Mouse (Mus musculus) embryonic facial prominence, embryonic 13.5 days (tissue): ENCODE measurements around the gene Irf2. TPM values are rescaled to one million over a fixed set of nuclear protein-coding genes. Genes with fewer than 3 reads are reported as not detected.

Source experiments
- ATAC-seq: fragments of 200-750 bp; cut with Nextera tagmentation; 2 replicates; pipeline ENCODE4 v1.8.0; 2017; ENCODE audit warnings: low read depth; ENCODE audit not compliant: insufficient number of reproducible peaks, insufficient read depth, low FRiP score, low TSS enrichment
- H3K27ac ChIP-seq: fragments of 300-500 bp; sonication (generic); 2 replicates; pipeline ENCODE4 v1.5.1; 2015; ENCODE audit warnings: moderate library complexity, mild to moderate bottlenecking, inconsistent platforms
- H3K27me3 ChIP-seq: fragments of 300-500 bp; sonication (generic); 2 replicates; pipeline ENCODE4 v1.6.1; 2015; ENCODE audit warnings: mild to moderate bottlenecking, inconsistent platforms
- H3K36me3 ChIP-seq: fragments of 300-500 bp; sonication (generic); 2 replicates; pipeline ENCODE4 v1.6.1; 2015; ENCODE audit warnings: mild to moderate bottlenecking, inconsistent platforms
- H3K4me1 ChIP-seq: fragments of 300-500 bp; sonication (generic); 2 replicates; pipeline ENCODE4 v1.6.1; 2015; ENCODE audit warnings: inconsistent platforms
- H3K4me2 ChIP-seq: fragments of 300-500 bp; sonication (generic); 2 replicates; pipeline ENCODE4 v1.6.1; 2015; ENCODE audit warnings: moderate library complexity, mild to moderate bottlenecking, inconsistent platforms
- H3K4me3 ChIP-seq: fragments of 300-500 bp; sonication (generic); 2 replicates; pipeline ENCODE4 v1.5.1; 2015; ENCODE audit warnings: mild to moderate bottlenecking, inconsistent platforms
- H3K9ac ChIP-seq: fragments of 300-500 bp; sonication (generic); 2 replicates; pipeline ENCODE4 v1.6.1; 2015; ENCODE audit warnings: mild to moderate bottlenecking, inconsistent platforms
- H3K9me3 ChIP-seq: fragments of 300-500 bp; sonication (generic); 2 replicates; pipeline ENCODE4 v1.6.1; 2016; ENCODE audit warnings: inconsistent platforms
- WGBS: fragments of 180-500 bp; shearing (Covaris S2); methylation state at CpG from one replicate; pipeline ENCODE4 v1.1.7; 2015; ENCODE audit warnings: mixed read lengths; 5-methylcytosine and 5-hydroxymethylcytosine counted together
- polyA plus RNA-seq: library from polyadenylated mRNA; unstranded; fragments of >200 nt; fragmentation: Nextera tagmentation; extraction: Ambion mirVana; gene quantifications from 2 replicates; pipeline ENCODE4 v1.2.1, GENCODE M21; 2015

Gene Irf2
- polyA plus RNA-seq, 1 experiment from 2014 or later, result 30.0 TPM

DNA sequence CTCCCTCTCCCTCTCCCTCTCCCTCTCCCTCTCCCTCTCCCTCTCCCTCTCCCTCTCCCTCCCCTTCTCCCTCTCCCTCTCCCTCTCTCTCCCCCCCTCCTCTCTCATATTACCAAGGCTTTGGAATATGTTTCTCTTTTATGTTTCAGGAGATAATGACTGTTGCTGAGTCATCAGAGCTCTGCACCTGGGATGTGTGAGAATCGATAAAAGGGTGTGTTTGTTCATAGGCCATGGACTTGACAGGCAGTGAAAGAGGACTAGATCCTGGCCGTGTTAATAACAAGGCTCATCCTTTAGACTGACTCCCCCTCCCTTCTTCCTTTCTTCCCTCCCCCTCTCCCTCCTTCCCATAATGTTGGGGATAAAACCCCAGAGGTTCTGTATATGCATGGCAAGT lies 19.1 kb downstream of the Irf2 start:
- H3K9ac ChIP-seq, result no peak overlapping the region
- 64% methylated on average over 2 of the region's 2 CpGs for WGBS
- H3K4me1 ChIP-seq, result peaks cover 8% of the 10 kb centered on the region
- no peaks in the 10 kb centered on the region for H3K27me3 ChIP-seq
- H3K4me2 ChIP-seq, result no peak overlapping the region
- no peaks in the 10 kb centered on the region for H3K9me3 ChIP-seq
- H3K4me3 ChIP-seq, result no peak overlapping the region
- peaks cover 6% of the 10 kb centered on the region; the same call in 1 of the 2 replicates for H3K36me3 ChIP-seq
- H3K27ac ChIP-seq, result no peak overlapping the region
- ATAC-seq, result no peak

DNA sequence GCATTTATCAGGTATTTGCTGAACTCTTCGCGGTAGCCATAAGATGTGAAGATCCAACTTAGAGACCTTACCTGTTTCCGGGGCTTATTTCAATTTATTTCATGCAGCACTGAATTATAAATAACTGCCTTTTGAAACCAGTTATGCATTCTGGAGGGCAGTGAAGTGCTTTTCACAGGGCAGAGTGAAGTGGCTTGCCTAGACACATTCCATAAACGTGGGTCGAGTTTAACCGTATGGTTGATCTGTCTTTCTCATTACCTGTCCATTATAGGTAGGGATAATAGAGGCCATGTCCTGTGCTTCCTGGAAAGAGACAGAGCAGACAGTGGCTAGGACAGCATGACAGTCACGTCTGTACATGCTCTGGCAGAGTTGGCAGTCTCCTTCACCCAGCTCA lies 20.0 kb downstream of the Irf2 start:
- Histone ChIP-seq H3K4me3 (no peak overlapping the region), H3K27ac (no peak overlapping the region), H3K36me3 (peaks cover 6% of the 10 kb centered on the region; the same call in 1 of the 2 replicates), H3K9me3 (no peaks in the 10 kb centered on the region), H3K9ac (no peak overlapping the region), H3K4me1 (peaks cover 6% of the 10 kb centered on the region), H3K27me3 (no peaks in the 10 kb centered on the region), H3K4me2 (no peak overlapping the region)
- no peak for ATAC-seq
- WGBS, result 83% methylated on average over 7 of the region's 7 CpGs

DNA sequence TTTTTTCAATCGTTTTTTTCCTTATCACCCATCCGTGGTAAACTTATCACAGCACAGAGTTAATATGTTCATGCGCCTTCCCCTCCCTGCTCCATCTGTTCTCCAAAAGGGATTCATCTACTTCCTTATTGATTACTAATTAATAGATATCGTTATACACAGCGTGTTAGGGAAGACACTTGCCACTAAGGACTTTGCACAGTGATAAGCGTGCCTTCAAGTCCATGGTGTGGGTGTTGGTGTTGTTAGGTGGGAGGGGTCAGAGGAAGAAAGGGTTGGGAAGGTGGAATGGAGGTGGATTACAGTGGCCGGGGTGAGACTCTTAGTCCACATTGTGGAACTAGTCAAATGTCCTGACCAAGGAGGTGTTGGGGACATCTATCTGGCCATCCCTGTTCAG lies 21.2 kb downstream of the Irf2 start:
- H3K4me1 ChIP-seq, result peaks cover 1% of the 10 kb centered on the region
- H3K4me2 ChIP-seq, result no peak overlapping the region
- ATAC-seq, result no peak
- H3K36me3 ChIP-seq, result peaks cover 6% of the 10 kb centered on the region; the same call in 1 of the 2 replicates
- H3K4me3 ChIP-seq, result no peak overlapping the region
- no peaks in the 10 kb centered on the region for H3K9me3 ChIP-seq
- H3K27ac ChIP-seq, result no peak overlapping the region
- H3K27me3 ChIP-seq, result no peaks in the 10 kb centered on the region
- no peak overlapping the region for H3K9ac ChIP-seq
- 93% methylated on average over 7 of the region's 7 CpGs for WGBS

DNA sequence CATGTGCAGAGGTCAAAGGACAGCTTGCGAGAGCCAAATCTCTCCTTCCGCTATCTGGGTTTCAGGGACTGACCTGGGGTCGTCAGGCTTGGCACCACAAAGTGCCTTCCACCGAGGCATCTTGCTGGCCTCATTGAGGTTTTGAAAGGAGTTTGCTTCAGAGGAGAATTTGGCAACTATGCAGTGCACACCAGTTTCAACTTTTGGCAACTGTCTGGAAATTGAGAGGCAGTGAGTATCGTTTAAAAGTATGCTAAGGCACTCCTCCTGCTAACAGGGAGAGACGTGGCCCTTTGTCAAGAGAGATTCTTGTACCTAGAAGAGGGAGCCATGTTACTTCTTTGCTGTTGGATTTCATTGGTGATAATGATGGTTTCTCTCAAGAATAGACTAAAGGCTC lies 21.9 kb downstream of the Irf2 start:
- Histone ChIP-seq H3K36me3 (peaks cover 6% of the 10 kb centered on the region; the same call in 1 of the 2 replicates), H3K4me3 (no peak overlapping the region), H3K4me2 (no peak overlapping the region), H3K27ac (no peak overlapping the region), H3K9ac (no peak overlapping the region), H3K9me3 (no peaks in the 10 kb centered on the region), H3K27me3 (no peaks in the 10 kb centered on the region), H3K4me1 (no peaks in the 10 kb centered on the region)
- WGBS, result 82% methylated on average over 6 of the region's 6 CpGs
- ATAC-seq, result no peak

DNA sequence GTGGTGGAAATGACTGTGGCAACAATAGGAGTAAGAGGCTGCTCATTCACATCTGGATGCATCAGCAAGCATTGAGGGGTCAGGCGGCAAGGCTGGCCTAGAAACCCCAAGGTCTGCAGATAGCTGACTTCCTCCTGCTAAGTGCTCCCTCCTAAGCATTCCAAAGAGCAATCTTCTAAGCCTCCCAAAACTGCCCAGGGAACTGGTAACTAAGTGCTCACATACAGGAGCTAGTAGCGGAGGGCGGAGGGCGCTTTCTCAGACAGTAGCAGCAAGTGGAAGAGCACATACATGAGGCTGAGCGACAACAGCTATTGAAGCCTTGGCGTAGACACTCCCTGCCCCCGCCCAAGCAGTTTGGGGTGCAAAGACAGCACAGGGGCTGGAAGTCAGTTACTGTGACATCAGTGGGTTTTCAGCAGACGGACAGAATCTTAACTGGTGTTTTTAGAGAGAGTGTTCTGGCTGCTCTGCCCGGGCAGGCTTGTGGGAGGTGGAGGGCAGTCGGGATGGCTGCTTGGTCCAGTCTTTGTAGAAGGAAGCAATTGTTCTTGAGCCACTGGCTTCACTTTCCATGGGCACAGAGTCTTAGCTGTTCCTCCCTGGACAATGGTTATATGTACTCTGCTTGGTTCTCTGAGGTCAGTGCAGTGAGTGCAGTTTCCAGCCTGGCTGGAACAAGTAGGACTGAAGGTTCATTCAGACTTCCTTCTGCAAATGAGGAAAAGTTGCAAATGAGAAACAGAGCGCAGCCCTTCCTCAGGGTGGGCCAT lies 30.1 kb downstream of the Irf2 start:
- no peaks in the 10 kb centered on the region for H3K36me3 ChIP-seq
- H3K4me1 ChIP-seq, result peaks cover 13% of the 10 kb centered on the region
- H3K27ac ChIP-seq, result peak overlapping the region; percentile 17; the same call in 1 of the 2 replicates
- H3K9ac ChIP-seq, result 0 out of 2 replicates have a peak overlapping the region, but pooled peaks have one; percentile 0
- WGBS, result 51% methylated on average over 11 of the region's 11 CpGs
- no peak overlapping the region for H3K4me2 ChIP-seq
- no peak for ATAC-seq
- no peak overlapping the region for H3K4me3 ChIP-seq
- no peaks in the 10 kb centered on the region for H3K27me3 ChIP-seq
- no peaks in the 10 kb centered on the region for H3K9me3 ChIP-seq

DNA sequence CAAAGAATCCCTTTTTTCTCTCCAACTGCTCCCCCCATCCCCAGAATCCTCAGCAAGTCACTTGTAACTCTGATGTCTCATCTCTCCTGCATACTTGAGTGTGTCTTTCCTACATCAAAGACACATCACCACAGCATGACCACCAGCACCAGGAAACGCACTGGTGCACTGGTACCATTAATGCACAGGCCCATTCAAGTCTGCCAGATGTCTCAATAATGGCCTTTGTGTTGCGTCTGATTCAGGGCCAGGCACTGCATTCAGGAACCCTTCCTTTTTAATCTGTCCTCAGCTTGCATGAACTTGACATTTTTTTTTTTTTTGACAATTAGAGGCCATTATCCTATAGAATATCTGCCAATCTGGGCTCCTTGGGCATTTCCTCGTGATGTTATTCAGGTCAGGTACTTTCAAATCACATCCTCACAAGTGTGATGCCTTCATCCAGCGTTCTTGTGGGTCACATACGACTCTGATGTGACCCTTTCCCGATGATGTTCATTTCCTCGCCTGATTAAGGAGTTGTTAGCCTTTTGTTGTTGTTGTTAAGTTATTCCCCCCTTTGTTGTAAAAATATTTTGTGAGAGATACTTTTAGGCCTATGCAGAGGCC lies 31.5 kb downstream of the Irf2 start:
- H3K36me3 ChIP-seq, result no peaks in the 10 kb centered on the region
- no peak overlapping the region for H3K27ac ChIP-seq
- H3K4me2 ChIP-seq, result no peak overlapping the region
- H3K9ac ChIP-seq, result no peak overlapping the region
- no peaks in the 10 kb centered on the region for H3K27me3 ChIP-seq
- ATAC-seq, result no peak
- no peaks in the 10 kb centered on the region for H3K9me3 ChIP-seq
- 80% methylated on average over 7 of the region's 7 CpGs for WGBS
- H3K4me3 ChIP-seq, result no peak overlapping the region
- H3K4me1 ChIP-seq, result peaks cover 13% of the 10 kb centered on the region

DNA sequence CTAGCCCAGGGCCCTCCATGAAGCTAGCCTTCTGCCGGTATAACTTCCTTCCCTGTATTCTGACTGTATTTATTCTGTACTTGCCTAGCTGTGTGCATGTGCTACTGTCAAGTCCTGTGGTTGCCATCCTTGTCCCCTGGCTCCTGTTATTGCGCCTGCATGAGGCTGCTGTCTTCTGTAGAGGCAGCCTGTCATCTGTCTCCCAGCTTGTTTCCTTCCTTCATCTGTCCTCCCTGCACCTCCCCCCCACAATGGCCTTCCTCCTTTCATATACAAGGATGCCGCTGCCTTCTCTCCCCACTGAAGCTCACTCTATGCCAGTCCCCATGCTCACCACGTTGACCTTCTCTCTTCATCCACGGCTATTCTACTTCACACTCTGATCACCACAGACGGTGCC lies 33.3 kb downstream of the Irf2 start:
- H3K4me2 ChIP-seq, result no peak overlapping the region
- no peak overlapping the region for H3K9ac ChIP-seq
- no peak overlapping the region for H3K27ac ChIP-seq
- H3K4me3 ChIP-seq, result no peak overlapping the region
- WGBS, result 88% methylated on average over 6 of the region's 6 CpGs
- H3K27me3 ChIP-seq, result no peaks in the 10 kb centered on the region
- ATAC-seq, result no peak
- H3K4me1 ChIP-seq, result peaks cover 13% of the 10 kb centered on the region
- no peaks in the 10 kb centered on the region for H3K36me3 ChIP-seq
- H3K9me3 ChIP-seq, result no peaks in the 10 kb centered on the region

DNA sequence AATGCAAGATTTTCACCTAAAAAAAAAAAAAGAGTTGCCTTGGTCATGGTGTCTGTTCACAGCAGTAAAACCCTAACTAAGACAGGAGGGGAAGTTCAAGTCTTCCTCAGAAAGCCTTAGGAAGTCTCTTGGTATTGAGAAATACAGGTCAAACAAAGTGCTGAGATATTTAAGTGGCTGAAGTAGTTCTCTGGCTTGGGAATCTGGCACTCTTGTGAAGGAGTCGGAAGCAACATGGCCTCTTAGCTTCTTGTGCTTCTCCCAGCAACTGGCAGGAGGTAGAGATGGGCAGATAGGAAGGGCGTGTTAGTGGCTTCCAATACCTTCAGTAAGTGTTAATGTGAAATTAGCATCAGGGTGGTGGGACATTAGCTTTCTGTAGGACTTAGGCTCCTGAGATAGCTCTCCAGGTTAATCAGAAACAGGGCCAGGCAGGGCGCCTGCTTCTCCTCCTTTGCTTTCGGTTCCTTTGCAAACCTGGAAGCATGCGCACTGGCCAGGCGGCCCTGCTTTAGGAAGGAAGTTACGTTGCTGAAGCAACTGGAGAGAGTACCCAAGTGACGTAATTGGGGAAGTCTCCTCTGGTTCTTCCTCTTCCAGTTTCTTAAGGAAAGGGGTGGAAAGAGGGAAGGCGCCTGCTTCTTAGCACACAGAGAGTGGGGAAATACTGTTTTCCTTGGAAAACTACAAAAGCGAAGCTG lies 38.4 kb downstream of the Irf2 start:
- H3K9me3 ChIP-seq, result no peaks in the 10 kb centered on the region
- peaks cover 5% of the 10 kb centered on the region; the same call in 1 of the 2 replicates for H3K4me1 ChIP-seq
- no peak overlapping the region for H3K9ac ChIP-seq
- peaks cover 6% of the 10 kb centered on the region; the same call in 1 of the 2 replicates for H3K36me3 ChIP-seq
- WGBS, result 89% methylated on average over 10 of the region's 10 CpGs
- ATAC-seq, result no peak
- H3K4me3 ChIP-seq, result no peak overlapping the region
- no peaks in the 10 kb centered on the region for H3K27me3 ChIP-seq
- H3K4me2 ChIP-seq, result no peak overlapping the region
- H3K27ac ChIP-seq, result no peak overlapping the region

DNA sequence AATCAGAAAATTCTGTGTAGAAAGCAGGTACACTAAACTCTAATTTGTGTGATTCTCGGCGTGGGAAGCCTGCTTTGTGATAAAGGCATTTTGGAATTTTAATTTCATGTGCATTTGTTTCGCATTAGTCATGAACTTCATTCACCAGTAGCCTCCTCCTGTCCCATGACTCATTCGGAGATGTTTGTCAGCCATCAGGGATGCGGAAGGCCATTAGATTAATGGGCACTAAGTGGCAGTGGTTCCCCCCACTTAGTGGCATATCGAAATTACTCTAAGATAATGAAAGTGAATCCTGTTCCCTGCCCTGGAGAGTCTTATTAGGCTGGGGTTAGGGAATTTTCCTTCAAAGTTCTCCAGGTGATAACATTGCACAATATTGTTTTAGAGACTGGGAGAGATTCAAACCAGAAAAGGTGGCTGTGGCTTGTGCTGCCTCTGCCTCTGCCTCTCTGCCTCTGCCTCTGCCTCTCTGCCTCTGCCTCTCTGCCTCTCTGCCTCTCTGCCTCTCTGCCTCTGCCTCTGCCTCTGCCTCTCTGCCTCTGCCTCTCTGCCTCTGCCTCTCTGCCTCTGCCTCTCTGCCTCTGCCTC lies 41.6 kb downstream of the Irf2 start:
- no peak overlapping the region for H3K9ac ChIP-seq
- H3K4me3 ChIP-seq, result no peak overlapping the region
- H3K4me1 ChIP-seq, result peaks cover 5% of the 10 kb centered on the region; the same call in 1 of the 2 replicates
- ATAC-seq, result no peak
- no peaks in the 10 kb centered on the region for H3K27me3 ChIP-seq
- H3K27ac ChIP-seq, result no peak overlapping the region
- H3K4me2 ChIP-seq, result no peak overlapping the region
- H3K9me3 ChIP-seq, result no peaks in the 10 kb centered on the region
- peaks cover 6% of the 10 kb centered on the region; the same call in 1 of the 2 replicates for H3K36me3 ChIP-seq
- WGBS, result 61% methylated on average over 6 of the region's 6 CpGs

DNA sequence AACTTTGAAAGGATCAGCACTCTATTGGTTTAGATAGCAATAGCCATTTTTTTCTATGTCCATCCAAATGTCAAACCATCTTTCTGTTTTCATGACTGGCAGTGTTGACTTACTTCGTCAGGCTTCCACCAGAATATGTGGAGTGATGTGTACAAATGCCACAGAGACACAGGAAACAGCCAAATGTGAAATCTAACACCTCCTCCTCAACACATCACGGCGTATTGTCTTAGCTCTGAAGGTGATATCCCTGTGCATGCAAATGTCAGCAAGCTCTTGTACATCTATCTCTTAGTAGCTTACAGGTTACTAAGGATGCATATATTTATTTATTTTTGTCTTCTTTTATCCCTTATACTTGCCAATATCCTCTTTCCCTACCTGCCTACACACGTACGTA lies 42.7 kb downstream of the Irf2 start:
- Histone ChIP-seq H3K36me3 (peaks cover 6% of the 10 kb centered on the region; the same call in 1 of the 2 replicates), H3K27ac (no peak overlapping the region), H3K9me3 (no peaks in the 10 kb centered on the region), H3K4me2 (no peak overlapping the region), H3K9ac (no peak overlapping the region), H3K4me1 (peaks cover 5% of the 10 kb centered on the region; the same call in 1 of the 2 replicates), H3K27me3 (no peaks in the 10 kb centered on the region), H3K4me3 (no peak overlapping the region)
- ATAC-seq, result no peak
- 92% methylated on average over 5 of the region's 5 CpGs for WGBS

DNA sequence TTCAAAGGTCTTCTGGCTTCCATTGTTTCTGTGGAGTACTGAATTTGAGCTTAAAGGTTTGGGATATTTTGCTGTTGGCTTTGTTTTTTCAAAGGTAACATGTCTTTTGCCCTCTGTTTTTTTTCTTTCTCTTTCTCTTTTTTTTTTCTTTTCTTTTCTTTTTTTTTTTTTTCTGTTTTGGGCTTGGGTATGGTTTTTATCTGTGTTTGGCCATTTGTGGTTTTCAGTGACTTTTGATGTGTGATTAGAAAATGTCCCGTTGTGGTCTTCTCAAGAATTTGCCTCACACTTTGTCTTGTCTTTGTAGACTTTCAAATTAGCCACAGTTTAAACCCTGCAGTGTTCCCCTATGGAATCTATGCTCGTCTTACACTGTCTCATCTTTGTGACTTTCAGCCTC lies 45.5 kb downstream of the Irf2 start:
- no peak overlapping the region for H3K4me3 ChIP-seq
- no peak overlapping the region for H3K9ac ChIP-seq
- H3K36me3 ChIP-seq, result peaks cover 3% of the 10 kb centered on the region; the same call in 1 of the 2 replicates
- 24% methylated on average over 2 of the region's 2 CpGs for WGBS
- ATAC-seq, result no peak
- peaks cover 5% of the 10 kb centered on the region; the same call in 1 of the 2 replicates for H3K4me1 ChIP-seq
- no peak overlapping the region for H3K27ac ChIP-seq
- no peaks in the 10 kb centered on the region for H3K27me3 ChIP-seq
- no peaks in the 10 kb centered on the region for H3K9me3 ChIP-seq
- no peak overlapping the region for H3K4me2 ChIP-seq
